Mouse (Mus musculus) retina, embryonic 14.5 days (tissue): Measurements from ENCODE around the gene Kcnj4.

ENCODE experiments used
- DNase-seq: peaks from one replicate; pipeline ENCODE4 v3.0.0-alpha.2; 2015; ENCODE audit warnings: low spot score

Kcnj4 gene

GRCm38 (mm10) chr15:79504707-79505452, at the start of gene Kcnj4:
TSS of gene Kcnj4 (minus strand) at chr15:79505241.
- DNase-seq, result no peak

DNA sequence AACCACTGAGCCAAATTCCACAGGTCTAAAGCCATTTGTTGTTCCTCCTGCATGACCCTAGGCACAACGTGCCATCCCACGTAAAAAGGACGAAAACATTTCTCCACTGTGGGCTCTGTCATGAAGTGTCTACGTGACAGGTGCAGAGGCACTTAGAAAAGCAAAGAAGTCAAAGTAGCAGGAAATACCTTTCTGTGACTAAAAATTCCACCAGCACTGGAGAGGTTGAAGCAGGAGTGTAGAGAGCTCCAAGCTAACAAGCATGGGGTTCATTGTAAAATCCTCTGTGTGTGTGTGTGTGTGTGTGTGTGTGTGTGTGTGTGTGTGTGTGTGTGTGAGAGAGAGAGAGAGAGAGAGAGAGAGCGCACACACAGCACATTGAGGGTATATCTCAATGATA, 47.5 kb upstream of the Kcnj4 start:
- DNase-seq, result no peak

GRCm38 (mm10) chr15:79548226-79548625, 43.2 kb upstream of the Kcnj4 start:
- no peak for DNase-seq

- DNase-seq, result no peak
Observed at GRCm38 (mm10) chr15:79547289-79547820, 42.3 kb upstream of the Kcnj4 start.

DNA sequence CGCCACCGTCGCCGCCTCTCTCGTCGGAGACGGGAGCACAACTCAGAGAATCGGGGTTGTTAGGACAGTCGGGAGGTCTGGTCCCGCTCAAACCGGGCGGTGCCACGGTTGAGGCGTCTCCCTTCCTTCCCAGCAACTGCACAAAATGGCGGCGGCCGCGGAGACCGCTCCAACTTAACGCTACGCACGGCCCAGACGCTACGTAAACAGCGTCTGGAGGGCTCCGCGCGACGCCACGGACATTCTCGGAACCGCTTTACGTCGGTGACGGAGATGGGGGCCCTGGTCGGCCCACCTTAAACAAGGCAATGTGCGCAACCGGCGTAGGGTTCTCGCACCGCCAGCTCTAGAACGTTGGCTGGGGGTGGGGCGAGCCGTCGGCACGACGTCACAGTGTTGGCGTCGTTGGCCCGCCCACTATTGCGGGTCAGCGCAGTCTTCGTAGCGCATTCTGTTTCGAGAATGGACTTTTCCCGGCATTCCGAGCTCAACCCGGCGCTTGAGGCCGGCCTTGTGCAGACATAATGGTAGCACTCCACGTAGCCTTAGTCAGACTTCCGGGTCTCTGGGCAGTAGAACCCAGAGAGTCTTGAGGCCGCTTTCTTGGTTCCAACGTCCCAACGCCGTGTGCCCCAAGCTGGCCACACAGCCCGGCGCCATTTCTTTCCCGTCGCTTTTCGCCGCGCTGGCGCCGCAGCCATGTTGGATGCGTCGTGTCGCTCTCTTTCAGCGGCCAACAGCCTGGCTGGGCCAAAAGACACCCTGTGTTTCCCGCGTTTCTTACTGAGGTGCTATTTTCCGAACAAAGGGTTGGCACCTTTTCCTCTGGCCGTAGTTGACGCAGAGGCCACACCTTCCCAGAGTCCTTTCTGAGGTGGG, 41.6 kb upstream of the Kcnj4 start, which contains the start of gene Ddx17:
Gene Ddx17, minus strand, starts transcription at position 332 of the 879 bp plus-strand sequence.
- peak; percentile 99 for DNase-seq

GRCm38 (mm10) chr15:79545921-79546399, 40.9 kb upstream of the Kcnj4 start:
- DNase-seq, result peak; percentile 74

DNA sequence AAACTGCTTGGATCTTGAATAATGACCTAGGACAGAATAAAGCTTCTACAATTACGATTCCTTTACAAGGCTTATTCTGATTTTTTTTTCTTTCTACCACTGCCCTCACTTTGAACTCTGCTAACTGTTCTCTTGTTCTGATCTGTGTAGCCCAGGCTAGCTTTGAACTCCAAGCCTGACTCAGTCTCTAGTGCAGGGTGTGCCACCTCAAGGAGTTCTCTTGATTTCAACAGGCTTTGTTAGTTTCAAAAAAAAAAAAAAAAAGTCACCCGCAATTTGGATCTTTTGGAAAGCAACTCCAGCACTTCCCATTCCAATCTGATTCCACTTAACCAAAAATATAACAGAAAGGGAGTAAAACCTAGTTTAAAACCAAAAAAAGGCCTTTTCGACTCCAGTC, 40.5 kb upstream of the Kcnj4 start:
- DNase-seq, result no peak

- no peak for DNase-seq
Observed at GRCm38 (mm10) chr15:79543968-79544367, 38.9 kb upstream of the Kcnj4 start.

- no peak for DNase-seq
Observed at GRCm38 (mm10) chr15:79533796-79534195, 28.8 kb upstream of the Kcnj4 start.

- no peak for DNase-seq
Observed at GRCm38 (mm10) chr15:79529935-79530334, 24.9 kb upstream of the Kcnj4 start.

GRCm38 (mm10) chr15:79527991-79528639, 23.1 kb upstream of the Kcnj4 start:
- DNase-seq, result no peak

DNA sequence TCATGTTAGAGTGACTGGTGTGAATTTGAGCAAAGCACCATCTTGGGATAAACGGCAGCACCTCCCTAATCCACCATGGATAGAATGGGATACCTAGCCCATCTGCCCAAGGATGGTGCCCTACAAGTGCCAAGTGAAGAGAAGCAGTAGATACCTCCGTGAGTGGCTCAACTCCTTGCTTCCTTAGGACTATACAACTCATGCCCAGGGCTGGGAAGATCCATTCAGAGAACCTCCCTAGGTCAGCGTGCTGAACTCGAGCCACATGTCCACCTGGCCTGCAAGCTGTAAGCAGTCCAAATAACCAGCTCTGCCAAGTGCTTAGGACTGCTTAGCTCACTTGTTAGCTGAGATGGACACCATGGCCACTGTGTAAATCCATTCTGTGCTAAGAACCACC, 22.2 kb upstream of the Kcnj4 start:
- DNase-seq, result no peak

DNA sequence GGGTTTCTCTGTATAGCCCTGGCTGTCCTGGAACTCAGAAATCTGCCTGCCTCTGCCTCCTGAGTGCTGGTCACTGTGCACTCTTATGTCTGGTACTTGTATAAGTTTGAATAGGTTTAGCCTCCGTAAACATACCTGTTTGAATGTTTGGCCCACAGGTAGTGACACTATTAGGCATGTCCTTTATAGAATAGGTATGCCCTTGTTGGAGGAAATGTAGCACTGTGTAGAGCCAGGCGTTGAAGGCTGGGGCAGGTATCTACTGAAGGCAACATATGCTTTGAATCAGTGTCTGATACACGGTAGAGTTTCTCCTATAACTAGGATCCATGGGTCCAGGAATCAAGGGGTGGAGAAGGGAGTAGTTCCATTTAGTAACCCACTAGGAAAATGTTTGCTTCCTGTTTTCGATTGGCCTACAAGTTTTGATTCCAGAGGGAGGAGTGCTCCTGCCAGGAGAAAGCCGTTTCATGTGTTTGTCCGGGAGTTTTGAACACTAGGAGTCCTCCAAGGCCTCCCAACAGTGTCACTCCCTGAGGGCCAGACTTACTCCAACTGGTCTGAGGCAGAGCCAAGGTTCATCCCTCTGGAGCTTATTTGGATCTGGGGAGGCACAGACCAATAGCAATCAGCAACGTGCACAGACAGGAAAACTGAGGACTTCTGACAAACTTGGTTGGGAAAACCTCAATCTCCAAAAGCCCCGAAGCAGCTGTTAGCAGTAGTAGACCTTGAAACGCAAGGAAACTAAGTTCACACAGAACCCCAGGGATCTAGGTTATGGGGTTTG, 21.1 kb upstream of the Kcnj4 start:
- DNase-seq, result no peak

- no peak for DNase-seq
Observed at GRCm38 (mm10) chr15:79525564-79525963, 20.5 kb upstream of the Kcnj4 start.

DNA sequence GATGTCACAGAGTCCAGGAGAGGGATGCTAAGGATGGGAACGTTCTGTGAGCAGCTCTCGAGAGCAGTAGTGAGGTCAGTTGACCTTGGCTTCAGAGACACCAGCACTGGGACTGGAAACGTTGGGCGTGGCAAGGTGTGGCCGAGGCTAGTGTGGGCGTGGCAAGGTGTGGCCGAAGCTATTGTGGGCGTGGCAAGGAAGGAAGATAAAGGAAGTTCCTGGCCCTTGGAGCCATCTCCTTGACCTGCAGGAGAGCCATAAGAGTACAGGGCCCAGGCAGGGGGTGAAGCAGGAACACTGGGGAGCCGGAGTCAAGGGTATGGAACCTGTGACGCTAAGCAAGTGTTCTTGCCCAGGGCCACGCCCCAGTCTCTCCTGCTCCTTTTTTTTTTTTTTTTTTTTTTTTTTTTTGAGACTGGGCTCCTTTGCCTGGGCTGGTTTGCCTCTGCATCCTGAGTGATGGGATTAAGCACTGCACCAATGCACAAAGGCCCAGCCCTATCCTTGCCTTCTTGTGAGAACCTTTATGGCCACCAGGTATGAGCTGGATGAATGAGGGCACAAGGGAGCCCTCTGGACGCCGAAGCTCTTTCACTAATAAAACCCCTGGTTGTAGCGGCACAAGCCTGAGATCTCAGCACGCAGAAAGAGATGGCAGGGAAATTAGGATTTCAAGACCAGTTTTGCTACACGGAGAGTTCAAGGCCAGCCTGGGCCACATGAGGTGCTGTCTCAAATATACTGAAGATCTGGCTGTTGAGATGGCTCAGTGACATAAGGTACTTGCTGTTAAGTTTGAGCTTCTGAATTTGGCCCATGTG, 14.6 kb upstream of the Kcnj4 start:
- no peak for DNase-seq

DNA sequence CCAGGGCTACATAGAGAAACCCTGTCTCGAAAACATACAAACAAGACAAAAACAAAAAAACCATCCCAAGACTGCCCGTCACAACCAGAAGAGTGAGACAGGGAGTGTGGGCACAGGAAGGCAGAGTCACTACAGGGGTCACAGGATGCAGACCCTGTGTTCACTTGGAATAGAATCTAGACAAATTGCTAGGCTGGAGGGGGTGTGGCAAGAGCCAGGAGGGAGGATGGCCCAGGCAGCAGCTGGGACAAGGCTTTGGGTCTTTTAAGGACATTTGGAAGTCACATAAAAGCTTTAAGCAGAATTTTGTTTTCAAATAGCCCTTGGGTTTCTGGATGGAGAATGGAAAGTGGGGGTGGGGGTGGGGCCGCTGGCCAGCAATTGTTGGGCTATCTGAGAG, 13.5 kb upstream of the Kcnj4 start:
- no peak for DNase-seq

GRCm38 (mm10) chr15:79517710-79518109, 12.7 kb upstream of the Kcnj4 start:
- no peak for DNase-seq

- DNase-seq, result peak; percentile 54
Observed at GRCm38 (mm10) chr15:79516171-79517096, 11.4 kb upstream of the Kcnj4 start, which contains the start of gene Kdelr3. TSS of gene Kdelr3 (plus strand) at chr15:79516411.

- DNase-seq, result no peak
Observed at GRCm38 (mm10) chr15:79513940-79514339, 8.9 kb upstream of the Kcnj4 start.
